Mouse (Mus musculus) CD4-positive, CD25-positive, alpha-beta regulatory T cell, adult 4 months (primary cell): Measurements from ENCODE around the gene Defa36. TPM values are rescaled to one million over a fixed set of nuclear protein-coding genes. Genes with fewer than 3 reads are reported as not detected.
"Not testable (repeated sequence)": the region's sequence is repeated elsewhere in the genome, so short reads cannot be mapped to it uniquely, and the experiment has no call there.

Source experiments
- ATAC-seq: one replicate; pipeline ENCODE4 v1.8.0; 2017
- polyA plus RNA-seq, 2 experiments: library from polyadenylated mRNA; unstranded; fragments of 100-300 nt; shearing (Covaris generic); gene quantifications; one replicate each; pipeline ENCODE4 v1.2.1; 2017

Defa36 gene
- polyA plus RNA-seq = not detected

- ATAC-seq = not testable (repeated sequence)
Observed at GRCm38 (mm10) chr8:21427111-21427510, at the start of gene Defa36. Gene Defa36, plus strand, starts transcription at chr8:21427411.

GRCm38 (mm10) chr8:21378215-21378614 lies 49.0 kb upstream of the Defa36 start, which contains the start of gene Defa2:
Gene Defa2, plus strand, starts transcription at chr8:21378515.
- not testable (repeated sequence) for ATAC-seq

GRCm38 (mm10) chr8:21391511-21391910 lies 35.7 kb upstream of the Defa36 start, which contains the start of gene Defa33:
Gene Defa33, plus strand, starts transcription at chr8:21391811.
- not testable (repeated sequence) for ATAC-seq

DNA sequence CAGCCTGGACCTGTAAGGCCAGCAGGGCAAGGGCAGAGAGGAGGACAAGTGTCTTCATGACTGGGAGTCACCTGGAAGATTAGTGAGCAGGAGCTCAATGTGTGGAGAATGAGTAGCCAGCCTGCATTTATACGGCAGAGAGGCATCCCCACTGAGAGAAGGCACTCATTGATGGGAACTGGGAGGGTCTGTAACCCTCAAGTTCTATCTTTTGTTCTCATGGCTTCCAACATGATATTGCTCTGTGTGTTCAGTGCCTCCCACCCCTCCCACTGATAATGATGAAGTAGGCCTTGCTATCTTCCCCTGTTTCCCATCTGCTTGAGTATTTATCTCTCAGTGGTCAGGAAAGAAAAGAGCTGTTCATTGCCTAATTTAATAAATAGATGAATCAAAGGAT lies 29.2 kb downstream of the Defa36 start, which contains the start of gene Gm7849:
Gm7849 (minus strand) TSS at position 101 of the 400 bp plus-strand sequence.
- not testable (repeated sequence) for ATAC-seq

Other genes with a start within 250 kb of the Defa36 start
- not detected for gene Defa31, start 235.8 kb upstream of the Defa36 start, polyA plus RNA-seq
- gene Gm15293, start 225.8 kb upstream of the Defa36 start, polyA plus RNA-seq = not detected
- gene Gm15292, start 177.7 kb upstream of the Defa36 start, polyA plus RNA-seq = not detected
- gene Defa27, start 111.9 kb upstream of the Defa36 start, polyA plus RNA-seq = not detected
- not detected for gene Defa29, start 100.4 kb upstream of the Defa36 start, polyA plus RNA-seq
- not detected for gene Defa2, start 48.9 kb upstream of the Defa36 start, polyA plus RNA-seq
- gene Defa33, start 35.6 kb upstream of the Defa36 start, polyA plus RNA-seq = not detected
- not detected for gene Gm7849, start 29.1 kb downstream of the Defa36 start, polyA plus RNA-seq
- not detected for gene Defa20, start 81.8 kb downstream of the Defa36 start, polyA plus RNA-seq
- gene Defa32, start 101.6 kb downstream of the Defa36 start, polyA plus RNA-seq = not detected
- not detected for gene Defa37, start 138.0 kb downstream of the Defa36 start, polyA plus RNA-seq
- not detected for gene Defa28, start 155.6 kb downstream of the Defa36 start, polyA plus RNA-seq
- not detected for gene Gm7861, start 167.1 kb downstream of the Defa36 start, polyA plus RNA-seq
- not detected for gene Defa26, start 190.8 kb downstream of the Defa36 start, polyA plus RNA-seq
- gene Defa17, start 228.4 kb downstream of the Defa36 start, polyA plus RNA-seq = not detected
- gene Defa34, start 238.4 kb downstream of the Defa36 start, polyA plus RNA-seq = not detected